Mouse (Mus musculus): ENCODE data around the gene Nckap5l. TPM values are rescaled to one million over a fixed set of nuclear protein-coding genes. Genes with fewer than 3 reads are reported as not detected.

The Nckap5l gene
- 14.9 and 16.1 TPM in 2 replicates for polyA plus RNA-seq (2016; fragmentation: Nextera tagmentation; extraction: Ambion mirVana)

GRCm38 (mm10) chr15:99457606-99458401 lies at the start of gene Nckap5l:
Nckap5l (minus strand) TSS chr15:99457748.
- Histone ChIP-seq H3K36me3 (no peaks in the 10 kb centered on the region; the same call in 1 of the 2 replicates), H3K27me3 (no peaks in the 10 kb centered on the region), H3K4me3 (peak within 1 kb of the TSS; percentile 88), H3K4me1 (peaks cover 45% of the 10 kb centered on the region), H3K27ac (peak within 1 kb of the TSS; percentile 87), H3K9me3 (replicated peaks) (no peaks in the 10 kb centered on the region), H3K4me2 (replicated peaks) (peak within 1 kb of the TSS; percentile 80), H3K9ac (peak within 1 kb of the TSS; percentile 82)
- under 1% methylated on average over 40 of the region's 45 CpGs for WGBS
- peak; percentile 94 for ATAC-seq (ENCODE audit: low FRiP score)

- Histone ChIP-seq H3K4me1 (peaks cover 36% of the 10 kb centered on the region), H3K9me3 (replicated peaks) (no peaks in the 10 kb centered on the region), H3K4me2 (replicated peaks) (no peak overlapping the region), H3K4me3 (no peak overlapping the region), H3K9ac (no peak overlapping the region), H3K27me3 (peaks cover 3% of the 10 kb centered on the region; the same call in 1 of the 2 replicates), H3K36me3 (no peaks in the 10 kb centered on the region), H3K27ac (no peak overlapping the region)
- 86% methylated on average over 15 of the region's 15 CpGs for WGBS
- ATAC-seq (ENCODE audit: low FRiP score), result no peak
Measured at GRCm38 (mm10) chr15:99505324-99506095, 48.0 kb upstream of the Nckap5l start.

DNA sequence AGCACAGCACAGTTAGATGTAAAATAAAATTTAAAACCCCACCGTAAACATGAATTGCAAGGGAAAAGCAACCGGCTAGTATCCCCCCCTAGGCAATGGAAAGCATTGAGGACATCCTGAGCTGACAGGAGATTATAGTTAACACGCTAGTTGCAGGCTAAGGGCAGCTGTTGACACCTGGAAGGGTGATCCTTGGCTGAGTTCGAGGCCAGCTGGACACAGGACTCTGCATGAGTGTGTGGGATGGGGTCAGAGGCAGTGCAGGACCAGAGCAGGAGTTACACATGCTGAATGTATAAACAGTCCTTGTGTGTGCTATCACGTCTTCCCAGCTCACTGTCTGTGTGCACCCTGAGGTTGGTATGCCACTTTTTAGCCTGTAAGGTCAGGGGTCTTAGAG lies 45.7 kb upstream of the Nckap5l start:
- Histone ChIP-seq H3K9ac (no peak overlapping the region), H3K4me3 (no peak overlapping the region), H3K27ac (no peak overlapping the region), H3K36me3 (no peaks in the 10 kb centered on the region), H3K4me1 (peaks cover 49% of the 10 kb centered on the region), H3K27me3 (no peaks in the 10 kb centered on the region), H3K9me3 (replicated peaks) (no peaks in the 10 kb centered on the region), H3K4me2 (replicated peaks) (no peak overlapping the region)
- WGBS, result 75% methylated on average over 5 of the region's 5 CpGs
- ATAC-seq (ENCODE audit: low FRiP score), result no peak

DNA sequence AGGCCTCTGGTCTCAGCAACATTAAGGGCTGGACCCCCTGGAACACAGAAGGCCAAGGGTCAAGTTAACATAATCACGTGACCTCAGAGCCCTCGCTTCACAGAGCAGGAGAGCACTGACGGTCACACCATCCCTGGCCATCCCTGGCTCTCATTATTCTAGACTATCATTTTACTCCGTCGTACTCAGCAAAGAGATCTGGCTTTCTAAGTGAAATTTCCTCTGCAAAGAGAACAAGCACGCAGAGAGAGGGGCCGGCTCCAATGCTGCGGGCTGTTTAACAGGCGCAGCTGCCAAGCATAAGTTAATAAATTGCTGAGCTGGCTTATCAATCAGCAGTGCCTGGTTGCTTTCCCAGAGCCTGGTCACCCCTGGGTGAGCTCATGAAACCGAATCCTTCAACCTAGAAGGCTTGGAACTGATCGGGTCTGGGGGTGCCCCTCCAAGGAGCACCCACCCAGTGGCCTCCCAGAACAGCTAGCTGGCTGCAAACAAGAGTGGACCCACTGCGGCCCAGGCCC lies 44.8 kb upstream of the Nckap5l start:
- Histone ChIP-seq H3K9ac (no peak overlapping the region), H3K27ac (peak overlapping the region; percentile 88)

GRCm38 (mm10) chr15:99501292-99502260 lies 44.0 kb upstream of the Nckap5l start:
- ATAC-seq (ENCODE audit: low FRiP score), result peak; percentile 29
- H3K4me2 ChIP-seq (replicated peaks), result no peak overlapping the region
- H3K27ac ChIP-seq, result peak overlapping the region; percentile 88
- H3K9ac ChIP-seq, result no peak overlapping the region
- 58% methylated on average over 20 of the region's 20 CpGs for WGBS
- H3K27me3 ChIP-seq, result no peaks in the 10 kb centered on the region
- H3K4me3 ChIP-seq, result no peak overlapping the region
- no peaks in the 10 kb centered on the region for H3K36me3 ChIP-seq
- no peaks in the 10 kb centered on the region for H3K9me3 ChIP-seq (replicated peaks)
- peaks cover 49% of the 10 kb centered on the region for H3K4me1 ChIP-seq

More for the DNA sequence above, 44.8 kb upstream of the Nckap5l start:
- H3K36me3 ChIP-seq, result no peaks in the 10 kb centered on the region
- no peaks in the 10 kb centered on the region for H3K27me3 ChIP-seq
- no peaks in the 10 kb centered on the region for H3K9me3 ChIP-seq (replicated peaks)
- WGBS, result 28% methylated on average over 12 of the region's 12 CpGs
- peak; percentile 29 for ATAC-seq (ENCODE audit: low FRiP score)
- peaks cover 49% of the 10 kb centered on the region for H3K4me1 ChIP-seq
- H3K4me3 ChIP-seq, result no peak overlapping the region
- H3K4me2 ChIP-seq (replicated peaks), result no peak overlapping the region

GRCm38 (mm10) chr15:99500320-99500719 lies 42.8 kb upstream of the Nckap5l start:
- no peaks in the 10 kb centered on the region for H3K9me3 ChIP-seq (replicated peaks)
- H3K4me1 ChIP-seq, result peaks cover 41% of the 10 kb centered on the region
- WGBS, result 42% methylated on average over 5 of the region's 5 CpGs

DNA sequence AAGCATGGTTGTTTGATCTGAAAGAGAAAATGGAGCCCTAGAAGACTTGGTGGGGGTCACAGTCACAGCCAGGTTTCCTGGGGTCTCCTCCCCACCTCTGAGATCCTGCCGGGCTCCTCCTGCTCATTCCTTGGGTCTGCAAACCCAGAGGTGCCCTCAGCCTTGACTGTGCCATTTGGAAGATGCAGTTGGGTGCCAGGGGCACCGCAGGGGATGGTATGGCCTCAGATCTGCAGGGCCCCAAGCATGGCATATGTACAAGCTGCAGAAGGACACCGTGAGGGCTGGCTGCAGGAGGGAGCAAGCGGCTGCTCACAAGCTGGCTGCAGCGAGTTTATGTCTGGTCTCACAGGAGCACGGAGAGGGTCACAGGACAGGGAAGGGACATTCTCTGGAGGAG lies 42.2 kb upstream of the Nckap5l start:
- Histone ChIP-seq H3K4me3 (no peak overlapping the region), H3K27ac (no peak overlapping the region), H3K36me3 (no peaks in the 10 kb centered on the region), H3K4me2 (replicated peaks) (no peak overlapping the region), H3K9ac (no peak overlapping the region), H3K4me1 (peaks cover 35% of the 10 kb centered on the region), H3K27me3 (no peaks in the 10 kb centered on the region), H3K9me3 (replicated peaks) (no peaks in the 10 kb centered on the region)
- no peak for ATAC-seq (ENCODE audit: low FRiP score)
- WGBS, result 54% methylated on average over 6 of the region's 6 CpGs

More at GRCm38 (mm10) chr15:99500320-99500719, 42.8 kb upstream of the Nckap5l start:
- no peak overlapping the region for H3K4me3 ChIP-seq
- H3K27ac ChIP-seq, result no peak overlapping the region
- no peak overlapping the region for H3K4me2 ChIP-seq (replicated peaks)
- ATAC-seq (ENCODE audit: low FRiP score), result no peak
- H3K36me3 ChIP-seq, result no peaks in the 10 kb centered on the region
- no peak overlapping the region for H3K9ac ChIP-seq
- no peaks in the 10 kb centered on the region for H3K27me3 ChIP-seq

DNA sequence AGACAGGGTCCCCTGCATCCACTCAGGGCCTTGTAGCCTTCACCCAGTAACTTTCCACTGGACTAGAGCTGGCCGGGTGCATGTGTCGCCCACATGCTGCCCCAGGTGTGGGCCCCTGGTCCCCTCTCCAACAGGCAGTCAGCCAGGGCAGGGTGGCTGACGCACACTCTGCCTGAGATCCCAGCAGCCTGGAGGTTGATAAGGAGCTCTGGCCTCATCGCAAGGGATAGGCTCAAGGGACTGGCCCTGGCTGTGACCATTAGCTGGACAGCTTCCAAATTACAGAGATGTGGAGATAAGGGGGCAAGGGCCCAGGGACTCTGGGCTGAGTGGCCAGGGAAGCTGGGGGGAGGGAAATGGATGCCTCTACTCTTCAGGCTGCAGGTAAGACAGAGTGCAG lies 41.2 kb upstream of the Nckap5l start:
- H3K27ac ChIP-seq, result no peak overlapping the region
- no peak for ATAC-seq (ENCODE audit: low FRiP score)
- no peaks in the 10 kb centered on the region for H3K9me3 ChIP-seq (replicated peaks)
- peak overlapping the region; percentile 23; the same call in 1 of the 2 replicates for H3K9ac ChIP-seq
- H3K36me3 ChIP-seq, result no peaks in the 10 kb centered on the region
- peaks cover 35% of the 10 kb centered on the region for H3K4me1 ChIP-seq
- WGBS, result 76% methylated on average over 4 of the region's 4 CpGs
- no peaks in the 10 kb centered on the region for H3K27me3 ChIP-seq
- no peak overlapping the region for H3K4me3 ChIP-seq
- H3K4me2 ChIP-seq (replicated peaks), result no peak overlapping the region

DNA sequence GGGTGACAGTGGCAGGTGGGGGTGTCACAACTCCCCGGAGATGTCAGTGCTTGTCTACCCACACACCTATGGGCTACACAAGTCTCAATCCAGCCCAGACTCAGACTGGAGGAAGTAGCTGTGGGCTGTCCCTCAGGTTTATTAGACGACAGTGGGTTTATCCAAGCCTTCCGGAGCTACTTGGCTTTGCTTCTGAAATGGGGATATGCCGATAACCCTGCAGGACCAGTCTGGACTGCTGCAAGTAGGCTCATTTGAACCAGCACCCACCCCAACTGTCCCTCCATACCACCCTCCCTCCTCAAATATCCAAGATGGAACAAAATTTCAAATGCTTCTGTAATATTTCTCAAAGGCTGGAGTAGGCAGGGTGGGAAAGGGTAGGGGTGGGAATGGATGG lies 40.8 kb upstream of the Nckap5l start:
- H3K4me1 ChIP-seq, result peaks cover 34% of the 10 kb centered on the region
- H3K9me3 ChIP-seq (replicated peaks), result no peaks in the 10 kb centered on the region
- no peak for ATAC-seq (ENCODE audit: low FRiP score)
- no peaks in the 10 kb centered on the region for H3K27me3 ChIP-seq
- H3K9ac ChIP-seq, result no peak overlapping the region
- 88% methylated on average over 4 of the region's 4 CpGs for WGBS
- H3K36me3 ChIP-seq, result no peaks in the 10 kb centered on the region
- H3K4me3 ChIP-seq, result no peak overlapping the region
- H3K4me2 ChIP-seq (replicated peaks), result no peak overlapping the region
- no peak overlapping the region for H3K27ac ChIP-seq

DNA sequence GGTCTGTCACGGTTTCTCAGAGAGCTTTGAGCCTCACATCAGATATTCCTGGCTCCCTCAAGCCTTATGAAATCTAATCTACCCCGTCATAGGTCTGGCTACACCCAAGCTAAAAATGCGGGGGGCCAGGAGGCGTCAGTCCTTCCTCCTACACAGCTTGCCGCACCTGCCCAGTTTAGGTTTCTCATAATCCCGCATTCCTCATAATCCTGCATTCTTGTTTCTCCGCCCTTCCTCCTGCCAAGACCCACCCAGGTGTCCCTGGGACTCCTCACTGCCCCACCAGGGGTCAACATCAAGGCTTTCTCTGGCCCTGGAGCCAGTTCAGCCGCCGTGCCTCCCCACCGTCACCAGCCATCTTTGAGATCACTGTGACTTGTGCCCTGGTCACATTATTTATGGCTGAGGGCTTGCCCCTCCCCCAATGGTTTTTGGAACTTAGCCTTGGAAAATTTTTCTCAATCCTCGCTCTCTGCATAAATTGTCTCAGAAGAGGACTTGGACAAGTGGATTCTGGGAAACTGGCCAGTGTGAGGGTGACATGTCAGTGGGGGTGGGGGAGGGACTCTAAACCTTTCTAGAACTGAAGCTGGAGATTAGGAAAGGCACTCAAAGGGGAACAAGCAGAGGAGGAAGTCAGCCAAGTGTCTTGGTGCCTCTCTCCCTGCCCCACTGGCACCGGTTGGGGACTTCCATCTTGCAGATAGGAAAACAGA lies 40.1 kb upstream of the Nckap5l start:
- H3K4me1 ChIP-seq, result peaks cover 31% of the 10 kb centered on the region
- H3K36me3 ChIP-seq, result no peaks in the 10 kb centered on the region
- H3K27me3 ChIP-seq, result no peaks in the 10 kb centered on the region
- no peak overlapping the region for H3K27ac ChIP-seq
- no peak overlapping the region for H3K4me2 ChIP-seq (replicated peaks)
- WGBS, result 49% methylated on average over 12 of the region's 12 CpGs
- H3K9me3 ChIP-seq (replicated peaks), result no peaks in the 10 kb centered on the region
- H3K4me3 ChIP-seq, result no peak overlapping the region
- H3K9ac ChIP-seq, result no peak overlapping the region
- ATAC-seq (ENCODE audit: low FRiP score), result no peak

- 13% methylated on average over 4 of the region's 4 CpGs for WGBS
- Histone ChIP-seq H3K4me2 (replicated peaks) (no peak overlapping the region), H3K36me3 (no peaks in the 10 kb centered on the region), H3K27ac (no peak overlapping the region), H3K4me1 (peaks cover 25% of the 10 kb centered on the region), H3K27me3 (no peaks in the 10 kb centered on the region), H3K4me3 (no peak overlapping the region), H3K9ac (no peak overlapping the region), H3K9me3 (replicated peaks) (no peaks in the 10 kb centered on the region)
- peak; percentile 57; the same call in 1 of the 2 replicates for ATAC-seq (ENCODE audit: low FRiP score)
Measured at GRCm38 (mm10) chr15:99497061-99497460, 39.5 kb upstream of the Nckap5l start.

All from hindbrain, embryonic 12.5 days (tissue).